Mouse (Mus musculus) MEL (cell line): ENCODE measurements around the gene Cps1. TPM values are rescaled to one million over a fixed set of nuclear protein-coding genes. Genes with fewer than 3 reads are reported as not detected.

Experiments used
- DNase-seq: peaks from one replicate; pipeline ENCODE4 v3.0.0; 2011; ENCODE audit warnings: low read depth, low spot score
- H3K27ac ChIP-seq: 2 replicates; pipeline ENCODE4 v1.5.1; 2012; ENCODE audit warnings: low read depth, mild to moderate bottlenecking, control low read depth, low read length, moderate library complexity; ENCODE audit not compliant: control insufficient read depth
- H3K27me3 ChIP-seq, 2 experiments: fragments of 150-350 bp in 1 of 2; sonication (generic) in 1 of 2; 2 replicates each; pipeline ENCODE4 v1.6.1; 2012; ENCODE audit warnings: low read length in 2 of 2, mild to moderate bottlenecking in 2 of 2, improper control_type of control experiment in 1 of 2, moderate library complexity in 1 of 2; ENCODE audit not compliant: insufficient read depth in 2 of 2, control insufficient read depth in 1 of 2
- H3K36me3 ChIP-seq, 2 experiments: 2 replicates each; pipeline ENCODE4 v1.6.1; 2012 to 2014; ENCODE audit warnings: low read length in 2 of 2, improper control_type of control experiment in 1 of 2, inconsistent platforms in 1 of 2, mild to moderate bottlenecking in 1 of 2; ENCODE audit not compliant: insufficient read depth in 2 of 2, control insufficient read depth in 1 of 2
- H3K4me1 ChIP-seq, 2 experiments: fragments of 150-350 bp in 1 of 2; sonication (generic) in 1 of 2; 2 replicates each; pipeline ENCODE4 v1.6.1; 2012; ENCODE audit warnings: low read length in 2 of 2, improper control_type of control experiment in 1 of 2, mild to moderate bottlenecking in 1 of 2; ENCODE audit not compliant: insufficient read depth in 2 of 2, control insufficient read depth in 1 of 2
- H3K4me3 ChIP-seq, 2 experiments: fragments of 150-350 bp in 1 of 2; sonication (generic) in 1 of 2; 2 replicates each; pipeline ENCODE4 v1.5.1; 2012; ENCODE audit warnings: low read depth in 2 of 2, low read length in 2 of 2, mild to moderate bottlenecking in 2 of 2, moderate library complexity in 2 of 2, control low read depth in 1 of 2, improper control_type of control experiment in 1 of 2; ENCODE audit not compliant: control insufficient read depth in 1 of 2, insufficient read depth in 1 of 2
- H3K79me2 ChIP-seq: 2 replicates; pipeline ENCODE4 v1.6.1; 2012; ENCODE audit warnings: mild to moderate bottlenecking, low read length, moderate library complexity; ENCODE audit not compliant: control insufficient read depth, poor library complexity, insufficient read depth
- H3K9ac ChIP-seq: 2 replicates; pipeline ENCODE4 v1.6.1; 2012; ENCODE audit warnings: low read depth, mild to moderate bottlenecking, control low read depth, low read length, moderate library complexity; ENCODE audit not compliant: control insufficient read depth, poor library complexity, severe bottlenecking
- H3K9me3 ChIP-seq: fragments of 150-350 bp; sonication (generic); replicated peaks from 2 replicates; pipeline ENCODE4 v1.6.1; 2012; ENCODE audit warnings: mild to moderate bottlenecking, low read length, improper control_type of control experiment, moderate library complexity; ENCODE audit not compliant: insufficient read depth
- BHLHE40 ChIP-seq: IDR thresholded peaks from 2 replicates; pipeline ENCODE4 v1.6.1; 2012; ENCODE audit warnings: low read depth, mild to moderate bottlenecking, inconsistent platforms, low read length, improper control_type of control experiment, borderline replicate concordance
- CTCF ChIP-seq, 3 experiments: IDR thresholded peaks in 2 of 3; conservative IDR thresholded peaks in 1 of 3; 2 replicates each; pipeline ENCODE4 v1.5.1; 2011 to 2012; ENCODE audit warnings: low read length in 3 of 3, low read depth in 2 of 3, mild to moderate bottlenecking in 2 of 3, improper control_type of control experiment in 1 of 3, inconsistent platforms in 1 of 3, mixed read lengths in 1 of 3, moderate library complexity in 1 of 3; ENCODE audit not compliant: control insufficient read depth in 1 of 3, insufficient read depth in 1 of 3, poor library complexity in 1 of 3, severe bottlenecking in 1 of 3
- E2F4 ChIP-seq: IDR thresholded peaks from 2 replicates; pipeline ENCODE4 v1.6.1; 2011; ENCODE audit warnings: low read depth, low read length, improper control_type of control experiment, borderline replicate concordance
- EP300 ChIP-seq, 2 experiments: IDR thresholded peaks; 2 replicates each; pipeline ENCODE4 v1.6.1; 2011; ENCODE audit warnings: improper control_type of control experiment in 2 of 2, low read length in 2 of 2, low read depth in 1 of 2, mild to moderate bottlenecking in 1 of 2
- ETS1 ChIP-seq: IDR thresholded peaks from 2 replicates; pipeline ENCODE4 v1.6.1; 2012; ENCODE audit warnings: low read depth, mild to moderate bottlenecking, inconsistent platforms, low read length, improper control_type of control experiment, moderate library complexity
- GATA1 ChIP-seq: IDR thresholded peaks from 2 replicates; pipeline ENCODE4 v1.6.1; 2011; ENCODE audit warnings: low read depth, low read length, improper control_type of control experiment
- JUND ChIP-seq: IDR thresholded peaks from 2 replicates; pipeline ENCODE4 v1.6.1; 2011; ENCODE audit warnings: low read depth, mild to moderate bottlenecking, improper control_type of control experiment, low read length
- KAT2A ChIP-seq: conservative IDR thresholded peaks from 2 replicates; pipeline ENCODE4 v1.6.1; 2012; ENCODE audit warnings: low read depth, low read length, improper control_type of control experiment, inconsistent platforms
- MAZ ChIP-seq: IDR thresholded peaks from 2 replicates; pipeline ENCODE4 v1.6.1; 2012; ENCODE audit warnings: low read depth, mild to moderate bottlenecking, inconsistent platforms, low read length, improper control_type of control experiment
- MEF2A ChIP-seq: IDR thresholded peaks from 2 replicates; pipeline ENCODE4 v1.6.1; 2014; ENCODE audit warnings: low read depth, mild to moderate bottlenecking, inconsistent platforms, low read length, improper control_type of control experiment; ENCODE audit not compliant: poor library complexity, insufficient replicate concordance, severe bottlenecking; ENCODE audit errors: extremely low read depth
- MYB ChIP-seq: IDR thresholded peaks from 2 replicates; pipeline ENCODE4 v1.6.1; 2011; ENCODE audit warnings: mild to moderate bottlenecking, low read depth, low read length, improper control_type of control experiment
- MYC ChIP-seq: IDR thresholded peaks from 2 replicates; pipeline ENCODE4 v1.6.1; 2011; ENCODE audit warnings: low read depth, mild to moderate bottlenecking, low read length, improper control_type of control experiment, moderate library complexity
- NELFE ChIP-seq: IDR thresholded peaks from 2 replicates; pipeline ENCODE4 v1.6.1; 2011; ENCODE audit warnings: low read depth, low read length, improper control_type of control experiment
- NRF1 ChIP-seq: IDR thresholded peaks from 2 replicates; pipeline ENCODE4 v1.6.1; 2014; ENCODE audit warnings: low read depth, mild to moderate bottlenecking, inconsistent platforms, low read length, improper control_type of control experiment, moderate library complexity; ENCODE audit not compliant: poor library complexity, insufficient read depth, severe bottlenecking
- POLR2AphosphoS2 ChIP-seq: IDR thresholded peaks from 2 replicates; pipeline ENCODE4 v1.6.1; 2011; ENCODE audit warnings: low read length, improper control_type of control experiment
- RAD21 ChIP-seq: IDR thresholded peaks from 2 replicates; pipeline ENCODE4 v1.6.1; 2011; ENCODE audit warnings: mild to moderate bottlenecking, low read depth, low read length, improper control_type of control experiment
- RCOR1 ChIP-seq: IDR thresholded peaks from 2 replicates; pipeline ENCODE4 v1.6.1; 2012; ENCODE audit warnings: low read depth, mild to moderate bottlenecking, inconsistent platforms, low read length, improper control_type of control experiment
- TAL1 ChIP-seq: IDR thresholded peaks from 2 replicates; pipeline ENCODE4 v1.6.1; 2012; ENCODE audit warnings: mild to moderate bottlenecking, inconsistent platforms, low read length, moderate library complexity, mixed read lengths
- TBP ChIP-seq: IDR thresholded peaks from 2 replicates; pipeline ENCODE4 v1.8.0; 2011; ENCODE audit warnings: low read depth, low read length, improper control_type of control experiment
- TCF12 ChIP-seq: IDR thresholded peaks from 2 replicates; pipeline ENCODE4 v1.6.1; 2014; ENCODE audit warnings: low read depth, mild to moderate bottlenecking, inconsistent platforms, low read length, improper control_type of control experiment, moderate library complexity
- UBTF ChIP-seq: IDR thresholded peaks from 2 replicates; pipeline ENCODE4 v1.6.1; 2012; ENCODE audit warnings: low read depth, mild to moderate bottlenecking, inconsistent platforms, low read length, improper control_type of control experiment, moderate library complexity, borderline replicate concordance; ENCODE audit not compliant: insufficient read depth
- USF1 ChIP-seq: IDR thresholded peaks from 2 replicates; pipeline ENCODE4 v1.6.1; 2014; ENCODE audit warnings: low read depth, mild to moderate bottlenecking, inconsistent platforms, low read length, improper control_type of control experiment, moderate library complexity
- USF2 ChIP-seq, 2 experiments: IDR thresholded peaks; 2 replicates each; pipeline ENCODE4 v1.6.1; 2011 to 2012; ENCODE audit warnings: improper control_type of control experiment in 2 of 2, low read length in 2 of 2, borderline replicate concordance in 1 of 2, inconsistent platforms in 1 of 2, low read depth in 1 of 2, mild to moderate bottlenecking in 1 of 2; ENCODE audit not compliant: insufficient read depth in 1 of 2
- ZC3H11A ChIP-seq: IDR thresholded peaks from 2 replicates; pipeline ENCODE4 v1.6.1; 2012; ENCODE audit warnings: low read depth, mild to moderate bottlenecking, inconsistent platforms, low read length, improper control_type of control experiment
- ZKSCAN1 ChIP-seq: IDR thresholded peaks from 2 replicates; pipeline ENCODE4 v1.6.1; 2012; ENCODE audit warnings: low read depth, mild to moderate bottlenecking, inconsistent platforms, low read length, improper control_type of control experiment, moderate library complexity
- ZMIZ1 ChIP-seq: IDR thresholded peaks from 2 replicates; pipeline ENCODE4 v1.6.1; 2012; ENCODE audit warnings: low read depth, mild to moderate bottlenecking, inconsistent platforms, low read length, improper control_type of control experiment, moderate library complexity
- ZNF384 ChIP-seq: IDR thresholded peaks from 2 replicates; pipeline ENCODE4 v1.6.1; 2012; ENCODE audit warnings: low read depth, mild to moderate bottlenecking, inconsistent platforms, low read length, improper control_type of control experiment
- polyA plus RNA-seq, 2 experiments: library from polyadenylated mRNA; stranded (reverse) in 1 of 2; unstranded in 1 of 2; fragments of >175 nt in 1 of 2; fragments of >200 nt in 1 of 2; gene quantifications; 2 replicates each; pipeline versions ENCODE4 v1.2.1 to v1.2.4; 2012; ENCODE audit warnings: low replicate concordance in 2 of 2, low read depth in 1 of 2; ENCODE audit not compliant: insufficient read length in 2 of 2, insufficient read depth in 1 of 2, missing spikeins in 1 of 2
- total RNA-seq: library from RNA; depleted of rRNA; stranded (reverse); fragments of 300-350 nt; gene quantifications from 2 replicates; pipeline ENCODE4 v1.2.3, GENCODE M21; 2012

The Cps1 gene
- total and polyA plus RNA-seq, 3 experiments = not detected

- H3K4me3 ChIP-seq = no peak overlapping the region
- no peaks in the 10 kb centered on the region for H3K36me3 ChIP-seq
- H3K4me1 ChIP-seq = no peaks in the 10 kb centered on the region
- no peaks in the 10 kb centered on the region for H3K27me3 ChIP-seq
- no peaks in the 10 kb centered on the region for H3K79me2 ChIP-seq
- no peak overlapping the region for H3K9ac ChIP-seq
- DNase-seq = no peak
- H3K27ac ChIP-seq = no peak overlapping the region
- H3K9me3 ChIP-seq = no peaks in the 10 kb centered on the region
- TF ChIP-seq CTCF (IDR thresholded peaks at IDR 0.05 in 2 of 3, conservative IDR thresholded peaks at IDR 0.05 in 1 of 3; ENCODE audit: control insufficient read depth in 1 of 3, insufficient read depth in 1 of 3, low read depth in 2 of 3, low read length in 3 of 3, poor library complexity in 1 of 3, severe bottlenecking in 1 of 3) = no peak
- TF ChIP-seq MYB = no peak
- TF ChIP-seq MAZ = no peak
- no peak for TF ChIP-seq RCOR1
- no peak for TF ChIP-seq UBTF
- TF ChIP-seq JUND = no peak
- no peak for TF ChIP-seq ZMIZ1
- no peak for TF ChIP-seq NRF1
- no peak for TF ChIP-seq GATA1
- no peak for TF ChIP-seq USF1
- no peak for TF ChIP-seq BHLHE40
- no peak for TF ChIP-seq MYC
- TF ChIP-seq ZKSCAN1 = no peak
- TF ChIP-seq EP300 (IDR thresholded peaks at IDR 0.05; ENCODE audit: low read depth in 1 of 2, low read length in 2 of 2) = no peak
- TF ChIP-seq MEF2A = no peak
- TF ChIP-seq KAT2A = no peak
- no peak for TF ChIP-seq TCF12
- no peak for TF ChIP-seq TBP
Measured at GRCm38 (mm10) chr1:67218339-67218944, 95.6 kb downstream of the Cps1 start.

- Histone ChIP-seq H3K9me3 (no peaks in the 10 kb centered on the region), H3K27me3 (no peaks in the 10 kb centered on the region), H3K79me2 (no peaks in the 10 kb centered on the region), H3K4me1 (no peaks in the 10 kb centered on the region), H3K27ac (no peak overlapping the region), H3K4me3 (no peak overlapping the region), H3K9ac (no peak overlapping the region), H3K36me3 (no peaks in the 10 kb centered on the region)
- DNase-seq = no peak
- TF ChIP-seq UBTF (no peak), EP300 (IDR thresholded peaks at IDR 0.05; ENCODE audit: low read depth in 1 of 2, low read length in 2 of 2) (no peak), RAD21 (no peak), USF2 (IDR thresholded peaks at IDR 0.05; ENCODE audit: borderline replicate concordance in 1 of 2, insufficient read depth in 1 of 2, low read depth in 1 of 2, low read length in 2 of 2) (no peak), JUND (no peak), E2F4 (no peak), NRF1 (no peak), NELFE (no peak), ETS1 (no peak), BHLHE40 (no peak), TAL1 (no peak), ZC3H11A (no peak), POLR2AphosphoS2 (no peak), RCOR1 (no peak), MYC (no peak), ZKSCAN1 (no peak), MAZ (no peak), ZNF384 (no peak)
Measured at GRCm38 (mm10) chr1:67223666-67224065, 100.8 kb downstream of the Cps1 start.
